Mouse (Mus musculus) monocyte, adult 2 months (primary cell): Measurements from ENCODE around the gene Cdc34b.

Experiments used
- DNase-seq, 2 experiments: peaks; one replicate each; pipeline ENCODE4 v3.0.0; 2022; ENCODE audit warnings: low spot score in 2 of 2, low read depth in 1 of 2

Cdc34b gene

DNA sequence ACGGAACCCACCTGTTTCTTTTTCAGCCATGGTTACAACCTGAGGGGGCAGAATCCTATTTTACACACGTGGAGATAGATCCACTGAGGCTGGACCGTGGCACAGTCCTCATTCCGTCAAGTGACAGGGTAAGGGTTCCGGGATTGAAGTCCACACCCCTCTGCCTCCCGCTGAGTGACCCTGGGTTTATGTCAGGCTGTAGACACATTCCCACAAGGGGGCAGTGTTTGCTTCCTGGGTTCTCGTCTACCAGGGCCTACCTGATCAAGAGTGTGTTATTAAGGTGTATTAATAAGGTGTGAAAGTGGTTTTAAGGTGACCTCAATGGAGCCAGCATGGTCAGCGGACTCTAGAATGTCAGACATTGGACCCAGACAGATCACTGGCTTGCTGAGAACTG, 8.8 kb upstream of the Cdc34b start:
- no peak for DNase-seq

- no peak for DNase-seq
Measured at GRCm38 (mm10) chr11:94735746-94736145, 5.8 kb upstream of the Cdc34b start.

- DNase-seq = no peak
Measured at GRCm38 (mm10) chr11:94752946-94753713, 11.5 kb downstream of the Cdc34b start.

DNA sequence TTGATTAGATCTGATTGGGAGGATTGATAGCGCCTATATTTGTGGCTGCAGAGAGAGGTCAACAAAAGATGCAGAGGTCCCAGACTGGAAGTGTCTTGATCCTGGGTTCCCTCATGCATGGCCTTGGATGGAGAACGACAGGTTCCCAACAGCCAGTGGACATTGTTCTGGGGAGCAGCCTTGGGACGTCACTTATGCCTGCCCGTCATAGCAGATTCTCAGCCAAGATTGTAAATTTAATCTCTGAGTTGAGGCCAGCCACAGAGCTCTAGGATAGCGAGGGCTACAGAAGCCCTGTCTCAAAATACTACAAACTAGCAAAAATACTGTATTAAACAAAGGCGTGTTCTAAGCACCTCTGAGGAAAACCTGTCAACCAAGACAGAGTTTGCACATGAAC, 18.3 kb downstream of the Cdc34b start:
- no peak for DNase-seq

DNA sequence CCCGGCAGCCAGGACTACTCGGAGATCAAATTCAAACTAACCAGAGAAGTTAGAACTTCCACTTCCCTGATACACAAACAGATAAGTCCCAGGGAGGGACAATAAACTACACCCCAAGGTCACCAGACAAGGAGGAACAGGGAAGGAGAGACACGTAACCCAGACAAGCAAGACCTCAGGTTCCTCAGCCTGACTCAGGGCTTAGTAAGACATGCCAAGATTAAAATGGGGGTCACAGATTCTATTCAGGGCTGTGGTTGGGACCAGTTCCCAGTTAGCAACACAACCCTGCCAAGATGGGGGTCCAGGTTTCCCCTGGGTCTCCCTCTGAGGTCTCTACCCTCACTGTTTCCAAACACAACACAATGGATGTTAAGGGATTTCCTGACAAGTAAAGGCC, 18.8 kb downstream of the Cdc34b start:
- no peak for DNase-seq

DNA sequence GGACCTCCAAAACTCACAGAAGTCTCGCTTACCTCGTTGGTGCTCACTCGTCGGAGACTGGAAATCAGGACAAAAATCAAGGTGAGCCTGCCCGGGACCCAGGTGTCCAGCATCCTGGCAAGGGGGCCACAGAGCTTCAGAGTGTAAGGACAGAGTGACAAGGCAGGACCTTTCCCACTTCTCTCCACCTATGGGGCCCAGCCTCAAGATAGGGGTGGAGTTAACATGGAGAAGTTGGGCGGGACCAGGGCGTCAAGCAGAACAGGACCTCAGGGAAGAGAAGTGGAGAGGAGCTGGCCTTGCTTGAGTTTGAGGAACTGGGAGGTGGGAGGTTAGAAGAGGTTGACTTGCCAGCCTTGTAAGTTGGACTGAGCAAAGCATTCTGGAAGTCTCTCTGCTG, 19.2 kb downstream of the Cdc34b start:
- no peak for DNase-seq

- DNase-seq = no peak
Measured at GRCm38 (mm10) chr11:94762281-94762680, 20.7 kb downstream of the Cdc34b start.

GRCm38 (mm10) chr11:94762775-94763174, 21.2 kb downstream of the Cdc34b start:
- no peak for DNase-seq

GRCm38 (mm10) chr11:94767241-94767640, 25.7 kb downstream of the Cdc34b start:
- DNase-seq = no peak

- no peak for DNase-seq
Measured at GRCm38 (mm10) chr11:94772363-94773055, 30.9 kb downstream of the Cdc34b start.

DNA sequence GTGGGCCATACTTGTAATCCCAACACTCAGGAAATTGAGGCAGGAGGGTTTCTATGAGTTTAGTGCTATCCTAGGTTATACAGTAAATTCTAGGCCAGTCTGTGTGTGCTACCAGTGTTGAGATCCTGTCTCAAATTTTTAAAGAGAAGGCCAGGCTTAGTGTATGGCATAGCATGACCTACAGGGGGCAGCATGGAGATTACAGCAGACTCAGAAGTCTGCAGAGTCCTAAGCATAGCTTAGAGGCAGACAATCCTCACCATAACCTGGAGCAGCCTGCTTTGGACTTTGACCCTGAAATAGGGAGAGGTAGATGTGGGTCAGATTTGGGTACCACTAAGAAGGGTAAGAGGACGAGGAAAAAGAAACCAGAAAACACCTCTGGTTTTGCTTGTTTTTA, 32.3 kb downstream of the Cdc34b start:
- DNase-seq = no peak

- DNase-seq = no peak
Measured at GRCm38 (mm10) chr11:94774887-94775497, 33.4 kb downstream of the Cdc34b start.

DNA sequence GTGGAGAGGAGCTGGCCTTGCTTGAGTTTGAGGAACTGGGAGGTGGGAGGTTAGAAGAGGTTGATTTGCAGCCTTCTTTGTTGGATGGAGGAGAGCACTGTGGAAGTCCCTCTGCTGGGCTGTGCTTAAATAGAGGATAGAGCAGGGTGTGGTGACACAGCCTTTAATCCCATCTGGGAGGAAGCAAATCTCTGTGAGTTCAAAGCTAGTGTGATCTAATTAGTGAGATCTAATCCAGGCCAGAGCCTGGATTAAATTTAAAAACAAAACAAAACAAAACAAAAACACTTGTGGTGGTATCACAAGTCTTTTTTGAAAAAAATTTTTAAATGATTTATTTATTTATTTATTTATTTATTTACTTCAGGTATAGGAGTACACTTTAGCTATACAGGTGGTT, 41.0 kb downstream of the Cdc34b start, which contains the start of gene Tmem92:
Tmem92 (minus strand) TSS at position 101 of the 400 bp plus-strand sequence.
- no peak for DNase-seq

GRCm38 (mm10) chr11:94785247-94785646, 43.7 kb downstream of the Cdc34b start:
- DNase-seq = no peak

DNA sequence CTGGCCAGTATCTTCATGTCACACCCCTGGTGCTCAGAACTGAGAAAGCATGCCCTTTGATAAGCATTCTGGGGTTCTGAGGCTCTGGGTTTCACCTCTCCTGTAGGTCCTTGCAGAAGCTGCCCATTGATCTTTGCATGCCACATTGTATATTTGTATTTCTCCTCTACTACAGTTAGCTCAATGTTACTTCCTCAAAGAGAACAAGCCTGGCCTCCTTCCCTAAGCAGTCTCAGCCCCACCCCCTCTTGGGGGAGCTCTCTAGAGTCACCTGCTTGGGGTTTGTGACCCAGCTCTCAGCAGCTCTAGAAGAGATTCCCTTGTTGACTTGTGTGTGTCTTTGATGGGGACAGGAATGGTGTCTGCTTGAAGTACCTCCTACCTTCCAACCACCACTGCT, 50.1 kb downstream of the Cdc34b start:
- no peak for DNase-seq
